Mouse (Mus musculus): ENCODE measurements around the gene Jsrp1. TPM values are rescaled to one million over a fixed set of nuclear protein-coding genes. Genes with fewer than 3 reads are reported as not detected.

The Jsrp1 gene
- total and polyA plus RNA-seq, 2 experiments from 2014 or later = 1.4 TPM; not detected in 1

GRCm38 (mm10) chr10:80827870-80828420, 14.6 kb upstream of the Jsrp1 start:
- H3K27me3 ChIP-seq (ENCODE audit: insufficient read depth, low read length) = no peaks in the 10 kb centered on the region
- peaks cover 12% of the 10 kb centered on the region for H3K36me3 ChIP-seq (ENCODE audit: insufficient read depth, low read length)
- no peaks in the 10 kb centered on the region for H3K9me3 ChIP-seq (ENCODE audit: low read length)
- no peak overlapping the region for H3K27ac ChIP-seq
- no peak for TF ChIP-seq CTCF (IDR thresholded peaks at IDR 0.05; ENCODE audit: low read depth)
- no peak for ATAC-seq
- no peak for DNase-seq (ENCODE audit: low spot score)
- peak overlapping the region; percentile 60 for H3K4me3 ChIP-seq (ENCODE audit: low read length)
- H3K4me2 ChIP-seq (ENCODE audit: low read depth, low read length) = peak overlapping the region; percentile 94
- peaks cover 5% of the 10 kb centered on the region; the same call in 1 of the 2 replicates for H3K4me1 ChIP-seq (ENCODE audit: insufficient read depth, low read length)
- peak overlapping the region; percentile 87 for H3K9ac ChIP-seq (replicated peaks; ENCODE audit: low read length)
- WGBS = 72% methylated on average over 10 of the region's 10 CpGs

GRCm38 (mm10) chr10:80827063-80827869, 14.0 kb upstream of the Jsrp1 start:
- TF ChIP-seq CTCF (IDR thresholded peaks at IDR 0.05; ENCODE audit: low read depth) = no peak
- Histone ChIP-seq H3K36me3 (ENCODE audit: insufficient read depth, low read length) (peaks cover 12% of the 10 kb centered on the region), H3K4me1 (ENCODE audit: insufficient read depth, low read length) (peaks cover 5% of the 10 kb centered on the region; the same call in 1 of the 2 replicates), H3K4me3 (ENCODE audit: low read length) (peak overlapping the region; percentile 60), H3K27ac (peak overlapping the region; percentile 92), H3K4me2 (ENCODE audit: low read depth, low read length) (peak overlapping the region; percentile 94), H3K9me3 (ENCODE audit: low read length) (no peaks in the 10 kb centered on the region), H3K9ac (replicated peaks; ENCODE audit: low read length) (peak overlapping the region; percentile 87), H3K27me3 (ENCODE audit: insufficient read depth, low read length) (no peaks in the 10 kb centered on the region)
- no peak for ATAC-seq
- no peak for DNase-seq (ENCODE audit: low spot score)
- 9% methylated on average over 29 of the region's 29 CpGs for WGBS

DNA sequence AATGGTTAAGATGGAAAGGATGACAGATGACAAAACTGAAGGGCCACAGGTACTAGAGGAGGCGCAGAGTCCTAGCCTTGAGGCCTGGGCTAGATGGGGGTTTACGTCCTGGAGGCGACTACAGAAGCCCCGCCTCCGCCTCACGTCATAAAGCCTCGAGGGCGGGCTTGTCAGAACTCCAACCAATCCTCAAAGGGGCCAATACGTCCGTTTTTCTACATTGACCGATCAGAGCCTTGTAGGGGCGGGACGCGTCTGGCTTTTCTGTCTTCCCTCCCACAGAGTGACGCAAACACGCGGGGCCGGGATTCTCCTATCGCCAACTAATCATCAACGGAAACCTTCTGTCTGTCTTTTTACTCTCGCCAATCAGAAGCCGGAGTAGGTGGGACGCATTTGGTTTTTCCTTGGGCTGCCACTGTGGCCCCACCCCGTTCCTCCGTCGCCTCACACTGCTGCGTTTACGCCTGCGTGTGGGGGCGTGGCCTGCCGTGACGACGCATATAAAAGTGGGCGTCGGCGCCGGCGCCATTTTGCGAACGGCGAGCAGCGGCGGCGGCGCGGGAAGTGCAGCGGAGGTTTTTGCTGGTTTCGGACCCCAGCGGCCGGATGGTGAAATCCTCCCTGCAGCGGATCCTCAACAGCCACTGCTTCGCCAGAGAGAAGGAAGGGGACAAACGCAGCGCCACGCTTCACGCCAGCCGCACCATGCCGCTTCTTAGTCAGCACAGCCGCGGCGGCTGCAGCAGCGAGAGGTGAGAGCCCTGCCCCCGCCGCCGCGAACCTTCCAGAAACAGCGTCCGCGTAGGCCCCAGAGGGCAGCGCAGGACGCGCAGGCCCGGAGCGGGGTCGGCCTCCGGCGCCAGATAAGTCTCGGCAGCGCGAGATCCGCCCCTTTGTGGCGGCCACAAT, 13.1 kb upstream of the Jsrp1 start, which contains the start of gene Oaz1:
TSS of gene Oaz1 (plus strand) at position 506 of the 912 bp plus-strand sequence.
- Histone ChIP-seq H3K9ac (replicated peaks; ENCODE audit: low read length) (peak within 1 kb of the TSS; percentile 87), H3K36me3 (ENCODE audit: insufficient read depth, low read length) (peaks cover 12% of the 10 kb centered on the region), H3K4me1 (ENCODE audit: insufficient read depth, low read length) (peaks cover 5% of the 10 kb centered on the region; the same call in 1 of the 2 replicates), H3K4me2 (ENCODE audit: low read depth, low read length) (peak within 1 kb of the TSS; percentile 94), H3K27me3 (ENCODE audit: insufficient read depth, low read length) (no peaks in the 10 kb centered on the region), H3K27ac (peak within 1 kb of the TSS; percentile 92), H3K4me3 (ENCODE audit: low read length) (peak within 1 kb of the TSS; percentile 60), H3K9me3 (ENCODE audit: low read length) (no peaks in the 10 kb centered on the region)
- WGBS = under 1% methylated on average over 77 of the region's 82 CpGs
- peak; percentile 98 for ATAC-seq
- DNase-seq (ENCODE audit: low spot score) = peak; percentile 99
- peak; percentile 30 for TF ChIP-seq CTCF (IDR thresholded peaks at IDR 0.05; ENCODE audit: low read depth)

DNA sequence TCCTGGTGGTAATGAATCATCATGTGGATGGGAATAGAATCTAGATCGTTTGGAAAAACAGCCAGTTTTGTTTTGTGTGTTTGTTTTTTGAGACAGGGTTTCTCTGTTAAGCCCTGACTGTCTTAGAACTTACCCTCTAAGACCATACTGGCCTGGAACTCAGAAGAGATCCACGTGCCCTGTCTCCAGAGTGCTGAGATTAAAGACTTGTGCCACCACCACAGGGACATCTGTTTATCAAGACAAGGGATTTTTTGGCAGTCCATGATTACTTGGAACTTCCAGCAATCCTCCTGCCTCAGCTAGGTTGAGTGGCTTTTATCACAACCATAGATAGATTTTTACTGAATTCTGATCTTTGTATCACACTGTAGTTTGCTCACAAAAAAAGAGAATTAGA, 11.5 kb upstream of the Jsrp1 start:
- no peak for TF ChIP-seq CTCF (IDR thresholded peaks at IDR 0.05; ENCODE audit: low read depth)
- Histone ChIP-seq H3K27ac (no peak overlapping the region), H3K4me2 (ENCODE audit: low read depth, low read length) (no peak overlapping the region)

DNA sequence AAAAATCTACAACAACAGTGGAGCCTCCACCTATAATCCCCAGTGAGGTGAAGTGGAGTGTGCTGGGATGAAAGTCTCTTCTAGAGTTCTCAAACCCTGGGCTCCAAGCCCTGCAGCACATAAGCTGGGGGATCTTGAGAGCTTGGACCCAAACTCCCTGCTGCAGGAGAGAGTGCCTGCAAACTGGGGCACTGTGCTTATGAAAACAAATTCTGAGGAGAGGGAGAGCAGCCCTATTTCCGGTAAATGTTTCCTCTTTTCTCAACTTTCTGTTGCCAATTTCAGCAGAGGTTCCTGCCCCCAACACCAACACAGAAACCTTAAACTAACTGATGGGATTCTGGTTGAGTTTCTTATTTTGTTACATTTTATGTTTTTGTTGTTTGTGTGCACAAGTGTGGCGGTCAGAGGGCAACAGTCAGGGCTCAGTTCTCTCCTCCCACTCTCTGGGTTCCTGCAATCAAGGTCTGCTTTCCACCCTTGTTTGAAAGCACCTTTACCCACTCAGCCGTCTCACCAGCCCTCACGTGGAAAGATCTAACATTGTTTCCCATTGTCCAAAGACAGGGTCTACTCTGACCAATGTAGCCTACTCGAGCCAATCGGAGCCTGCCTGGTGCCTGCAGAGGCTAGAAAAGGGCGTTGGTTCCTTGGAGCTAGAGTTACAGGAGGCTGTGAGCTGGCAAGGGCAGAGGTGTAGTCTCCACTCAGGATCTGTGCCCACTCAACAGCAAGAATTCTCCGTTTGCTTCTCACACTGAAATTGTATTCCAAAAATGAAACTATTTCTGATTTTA, 10.7 kb upstream of the Jsrp1 start:
- H3K4me3 ChIP-seq (ENCODE audit: low read length) = no peak overlapping the region
- H3K9me3 ChIP-seq (ENCODE audit: low read length) = no peaks in the 10 kb centered on the region
- H3K4me1 ChIP-seq (ENCODE audit: insufficient read depth, low read length) = peaks cover 5% of the 10 kb centered on the region; the same call in 1 of the 2 replicates
- no peaks in the 10 kb centered on the region for H3K27me3 ChIP-seq (ENCODE audit: insufficient read depth, low read length)
- no peak overlapping the region for H3K27ac ChIP-seq
- no peak overlapping the region for H3K9ac ChIP-seq (replicated peaks; ENCODE audit: low read length)
- no peak for DNase-seq (ENCODE audit: low spot score)
- no peak for TF ChIP-seq CTCF (IDR thresholded peaks at IDR 0.05; ENCODE audit: low read depth)
- H3K36me3 ChIP-seq (ENCODE audit: insufficient read depth, low read length) = no peaks in the 10 kb centered on the region; the same call in 1 of the 2 replicates
- no peak for ATAC-seq
- WGBS = 69% methylated on average over 8 of the region's 8 CpGs
- H3K4me2 ChIP-seq (ENCODE audit: low read depth, low read length) = no peak overlapping the region

More for the DNA sequence above, 11.5 kb upstream of the Jsrp1 start:
- Histone ChIP-seq H3K9me3 (ENCODE audit: low read length) (no peaks in the 10 kb centered on the region), H3K27me3 (ENCODE audit: insufficient read depth, low read length) (no peaks in the 10 kb centered on the region), H3K9ac (replicated peaks; ENCODE audit: low read length) (no peak overlapping the region), H3K4me1 (ENCODE audit: insufficient read depth, low read length) (peaks cover 5% of the 10 kb centered on the region; the same call in 1 of the 2 replicates), H3K36me3 (ENCODE audit: insufficient read depth, low read length) (peaks cover 7% of the 10 kb centered on the region), H3K4me3 (ENCODE audit: low read length) (no peak overlapping the region)
- DNase-seq (ENCODE audit: low spot score) (no peak), ATAC-seq (no peak)
- 73% methylated on average over 2 of the region's 2 CpGs for WGBS
